Mouse (Mus musculus): ENCODE measurements at regions not wholly inside any gene's neighbourhood (a gene's known extent, or its start where the extent isn't known, plus 50 kb on each side); places are given as distances from the start of the nearest gene placed in this dataset.

GRCm38 (mm10) chr5:119023947-119024346 is 463.5 kb downstream of the Med13l start:
- H3K27ac ChIP-seq (ENCODE audit: low read depth), result no peak overlapping the region
- no peaks in the 10 kb centered on the region for H3K36me3 ChIP-seq (replicated peaks; ENCODE audit: insufficient read depth, low read length)
- no peaks in the 10 kb centered on the region for H3K27me3 ChIP-seq (ENCODE audit: insufficient read depth, low read length)
- H3K4me3 ChIP-seq (ENCODE audit: low read depth, low read length), result no peak overlapping the region
- H3K4me1 ChIP-seq (ENCODE audit: insufficient read depth), result no peaks in the 10 kb centered on the region
- DNase-seq (no peak), ATAC-seq (no peak)
- TF ChIP-seq CTCF (IDR thresholded peaks at IDR 0.05; ENCODE audit: low read depth) (no peak), EP300 (IDR thresholded peaks at IDR 0.05; ENCODE audit: low read depth) (no peak)
- no peak overlapping the region for H3K9ac ChIP-seq (replicated peaks)
- 62% methylated on average over 8 of the region's 8 CpGs for WGBS (ENCODE audit: insufficient replicate concordance)
- H3K9me3 ChIP-seq (ENCODE audit: low read length), result no peaks in the 10 kb centered on the region
- H3K4me2 ChIP-seq (ENCODE audit: low read depth, low read length), result no peak overlapping the region

- Histone ChIP-seq H3K4me3 (ENCODE audit: low read depth, low read length) (no peak overlapping the region), H3K36me3 (replicated peaks; ENCODE audit: insufficient read depth, low read length) (no peaks in the 10 kb centered on the region), H3K27ac (ENCODE audit: low read depth) (no peak overlapping the region), H3K27me3 (ENCODE audit: insufficient read depth, low read length) (no peaks in the 10 kb centered on the region), H3K9ac (replicated peaks) (no peak overlapping the region), H3K4me2 (ENCODE audit: low read depth, low read length) (no peak overlapping the region), H3K4me1 (ENCODE audit: insufficient read depth) (no peaks in the 10 kb centered on the region), H3K9me3 (ENCODE audit: low read length) (no peaks in the 10 kb centered on the region)
- no peak for TF ChIP-seq EP300 (IDR thresholded peaks at IDR 0.05; ENCODE audit: low read depth)
- TF ChIP-seq CTCF (IDR thresholded peaks at IDR 0.05; ENCODE audit: low read depth), result no peak
- ATAC-seq (no peak), DNase-seq (no peak)
- 71% methylated on average over 5 of the region's 5 CpGs for WGBS (ENCODE audit: insufficient replicate concordance)
These were observed 471.6 kb downstream of the Med13l start for GRCm38 (mm10) chr5:119032051-119032450.

- DNase-seq (no peak), ATAC-seq (no peak)
- no peaks in the 10 kb centered on the region for H3K27me3 ChIP-seq (ENCODE audit: insufficient read depth, low read length)
- no peak overlapping the region for H3K4me3 ChIP-seq (ENCODE audit: low read depth, low read length)
- H3K9ac ChIP-seq (replicated peaks), result no peak overlapping the region
- no peaks in the 10 kb centered on the region for H3K36me3 ChIP-seq (replicated peaks; ENCODE audit: insufficient read depth, low read length)
- H3K27ac ChIP-seq (ENCODE audit: low read depth), result no peak overlapping the region
- H3K4me2 ChIP-seq (ENCODE audit: low read depth, low read length), result no peak overlapping the region
- H3K4me1 ChIP-seq (ENCODE audit: insufficient read depth), result no peaks in the 10 kb centered on the region
- H3K9me3 ChIP-seq (ENCODE audit: low read length), result no peaks in the 10 kb centered on the region
- no peak for TF ChIP-seq CTCF (IDR thresholded peaks at IDR 0.05; ENCODE audit: low read depth)
- TF ChIP-seq EP300 (IDR thresholded peaks at IDR 0.05; ENCODE audit: low read depth), result no peak
- 83% methylated on average over 10 of the region's 10 CpGs for WGBS (ENCODE audit: insufficient replicate concordance)
These were observed 484.1 kb downstream of the Med13l start for GRCm38 (mm10) chr5:119044548-119044947.

GRCm38 (mm10) chr5:119047581-119047980 is 487.1 kb downstream of the Med13l start:
- Histone ChIP-seq H3K27me3 (ENCODE audit: insufficient read depth, low read length) (no peaks in the 10 kb centered on the region), H3K36me3 (replicated peaks; ENCODE audit: insufficient read depth, low read length) (no peaks in the 10 kb centered on the region), H3K27ac (ENCODE audit: low read depth) (no peak overlapping the region), H3K4me1 (ENCODE audit: insufficient read depth) (no peaks in the 10 kb centered on the region), H3K4me2 (ENCODE audit: low read depth, low read length) (no peak overlapping the region), H3K9me3 (ENCODE audit: low read length) (no peaks in the 10 kb centered on the region), H3K9ac (replicated peaks) (no peak overlapping the region), H3K4me3 (ENCODE audit: low read depth, low read length) (no peak overlapping the region)
- WGBS (ENCODE audit: insufficient replicate concordance), result 57% methylated on average over 4 of the region's 4 CpGs
- DNase-seq, result no peak
- ATAC-seq, result no peak
- no peak for TF ChIP-seq EP300 (IDR thresholded peaks at IDR 0.05; ENCODE audit: low read depth)
- TF ChIP-seq CTCF (IDR thresholded peaks at IDR 0.05; ENCODE audit: low read depth), result no peak

GRCm38 (mm10) chr5:119052354-119052996 is 492.0 kb downstream of the Med13l start:
- Histone ChIP-seq H3K4me3 (ENCODE audit: low read depth, low read length) (no peak overlapping the region), H3K4me2 (ENCODE audit: low read depth, low read length) (no peak overlapping the region), H3K27ac (ENCODE audit: low read depth) (no peak overlapping the region), H3K27me3 (ENCODE audit: insufficient read depth, low read length) (no peaks in the 10 kb centered on the region), H3K9me3 (ENCODE audit: low read length) (no peaks in the 10 kb centered on the region), H3K9ac (replicated peaks) (no peak overlapping the region), H3K4me1 (ENCODE audit: insufficient read depth) (no peaks in the 10 kb centered on the region), H3K36me3 (replicated peaks; ENCODE audit: insufficient read depth, low read length) (no peaks in the 10 kb centered on the region)
- DNase-seq (no peak), ATAC-seq (no peak)
- TF ChIP-seq CTCF (IDR thresholded peaks at IDR 0.05; ENCODE audit: low read depth) (no peak), EP300 (IDR thresholded peaks at IDR 0.05; ENCODE audit: low read depth) (no peak)
- 29% methylated on average over 11 of the region's 11 CpGs for WGBS (ENCODE audit: insufficient replicate concordance)

GRCm38 (mm10) chr5:119053738-119054137 is 493.3 kb downstream of the Med13l start:
- no peak overlapping the region for H3K4me2 ChIP-seq (ENCODE audit: low read depth, low read length)
- no peak for TF ChIP-seq EP300 (IDR thresholded peaks at IDR 0.05; ENCODE audit: low read depth)
- peak; percentile 34 for TF ChIP-seq CTCF (IDR thresholded peaks at IDR 0.05; ENCODE audit: low read depth)
- H3K4me1 ChIP-seq (ENCODE audit: insufficient read depth), result no peaks in the 10 kb centered on the region
- no peak for DNase-seq
- H3K4me3 ChIP-seq (ENCODE audit: low read depth, low read length), result no peak overlapping the region
- H3K36me3 ChIP-seq (replicated peaks; ENCODE audit: insufficient read depth, low read length), result no peaks in the 10 kb centered on the region
- 74% methylated on average over 8 of the region's 8 CpGs for WGBS (ENCODE audit: insufficient replicate concordance)
- H3K27me3 ChIP-seq (ENCODE audit: insufficient read depth, low read length), result no peaks in the 10 kb centered on the region
- no peak for ATAC-seq
- H3K9ac ChIP-seq (replicated peaks), result no peak overlapping the region
- H3K27ac ChIP-seq (ENCODE audit: low read depth), result no peak overlapping the region
- H3K9me3 ChIP-seq (ENCODE audit: low read length), result no peaks in the 10 kb centered on the region
